Mouse (Mus musculus) kidney, embryonic 15.5 days (tissue): ENCODE data around the gene Cuedc2. TPM values are rescaled to one million over a fixed set of nuclear protein-coding genes. Genes with fewer than 3 reads are reported as not detected.

ENCODE experiments used
- ATAC-seq: fragments of 200-750 bp; cut with Nextera tagmentation; replicated peaks from 2 replicates; pipeline ENCODE4 v1.8.0; 2017; ENCODE audit warnings: moderate TSS enrichment; ENCODE audit not compliant: low FRiP score
- H3K27ac ChIP-seq: fragments of 300-500 bp; sonication (generic); 2 replicates; pipeline ENCODE4 v1.5.1; 2015; ENCODE audit warnings: mild to moderate bottlenecking, inconsistent platforms
- H3K27me3 ChIP-seq: fragments of 300-500 bp; sonication (generic); 2 replicates; pipeline ENCODE4 v1.6.1; 2015; ENCODE audit warnings: inconsistent platforms
- H3K36me3 ChIP-seq: fragments of 300-500 bp; sonication (generic); 2 replicates; pipeline ENCODE4 v1.6.1; 2015; ENCODE audit warnings: inconsistent platforms
- H3K4me1 ChIP-seq: fragments of 300-500 bp; sonication (generic); 2 replicates; pipeline ENCODE4 v1.6.1; 2015; ENCODE audit warnings: inconsistent platforms
- H3K4me2 ChIP-seq: fragments of 300-500 bp; sonication (generic); 2 replicates; pipeline ENCODE4 v1.6.1; 2015; ENCODE audit warnings: moderate library complexity, mild to moderate bottlenecking, inconsistent platforms
- H3K4me3 ChIP-seq: fragments of 300-500 bp; sonication (generic); replicated peaks from 2 replicates; pipeline ENCODE4 v1.5.1; 2015; ENCODE audit warnings: mild to moderate bottlenecking, inconsistent platforms
- H3K9ac ChIP-seq: fragments of 300-500 bp; sonication (generic); 2 replicates; pipeline ENCODE4 v1.6.1; 2015; ENCODE audit warnings: mild to moderate bottlenecking, inconsistent platforms
- H3K9me3 ChIP-seq: fragments of 300-500 bp; sonication (generic); replicated peaks from 2 replicates; pipeline ENCODE4 v1.6.1; 2016; ENCODE audit warnings: inconsistent platforms
- WGBS: fragments of 180-500 bp; shearing (Covaris S2); methylation state at CpG from one replicate; pipeline ENCODE4 v1.1.7; 2015; ENCODE audit warnings: mixed read lengths; 5-methylcytosine and 5-hydroxymethylcytosine counted together
- polyA plus RNA-seq: library from polyadenylated mRNA; unstranded; fragments of >200 nt; fragmentation: Nextera tagmentation; extraction: Ambion mirVana; gene quantifications from 2 replicates; pipeline ENCODE4 v1.2.1, GENCODE M21; 2015

Gene Cuedc2
- polyA plus RNA-seq, 1 experiment from 2014 or later, result 177 TPM

DNA sequence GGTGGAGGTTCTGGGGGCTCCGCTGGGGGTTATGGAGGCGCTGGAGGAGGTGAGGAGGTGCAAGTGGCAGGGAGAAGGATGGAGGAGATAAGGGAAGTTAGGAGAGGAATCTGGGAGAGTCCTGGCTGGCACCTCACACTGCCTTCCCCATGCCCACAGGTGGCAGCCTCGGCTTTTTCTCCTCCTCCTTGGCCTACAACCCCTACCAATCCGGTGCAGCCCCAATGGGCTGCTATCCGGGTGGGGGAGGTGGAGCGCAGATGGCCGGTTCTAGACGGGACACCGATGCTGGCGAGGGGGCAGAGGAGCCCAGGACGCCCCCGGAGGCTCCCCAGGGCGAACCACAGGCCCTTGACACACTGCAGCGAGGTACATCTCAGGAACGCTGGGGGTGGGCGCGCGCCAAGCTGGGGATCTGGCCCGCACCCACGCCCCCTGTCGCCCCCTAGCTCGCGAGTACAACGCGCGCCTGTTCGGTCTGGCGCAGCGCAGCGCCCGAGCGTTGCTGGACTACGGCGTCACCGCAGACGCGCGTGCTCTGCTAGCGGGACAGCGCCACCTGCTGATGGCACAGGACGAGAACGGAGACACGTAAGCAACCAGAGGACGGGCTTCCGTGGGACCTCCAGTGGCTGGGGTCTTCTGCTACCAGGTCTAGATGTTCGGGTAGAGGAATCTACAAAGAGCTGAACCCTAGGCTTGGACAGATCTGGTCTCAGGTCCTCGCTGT is 29.6 kb downstream of the Cuedc2 start:
- Histone ChIP-seq H3K4me1 (peaks cover 24% of the 10 kb centered on the region), H3K27ac (no peak overlapping the region), H3K4me3 (peak overlapping the region; percentile 41), H3K4me2 (peak overlapping the region; percentile 81), H3K9ac (peak overlapping the region; percentile 37), H3K36me3 (peaks cover 32% of the 10 kb centered on the region), H3K27me3 (peaks cover 49% of the 10 kb centered on the region), H3K9me3 (no peaks in the 10 kb centered on the region)
- 2% methylated on average over 47 of the region's 47 CpGs for WGBS
- 0 out of 2 replicates have a peak, but pooled peaks have one; percentile 2 for ATAC-seq

DNA sequence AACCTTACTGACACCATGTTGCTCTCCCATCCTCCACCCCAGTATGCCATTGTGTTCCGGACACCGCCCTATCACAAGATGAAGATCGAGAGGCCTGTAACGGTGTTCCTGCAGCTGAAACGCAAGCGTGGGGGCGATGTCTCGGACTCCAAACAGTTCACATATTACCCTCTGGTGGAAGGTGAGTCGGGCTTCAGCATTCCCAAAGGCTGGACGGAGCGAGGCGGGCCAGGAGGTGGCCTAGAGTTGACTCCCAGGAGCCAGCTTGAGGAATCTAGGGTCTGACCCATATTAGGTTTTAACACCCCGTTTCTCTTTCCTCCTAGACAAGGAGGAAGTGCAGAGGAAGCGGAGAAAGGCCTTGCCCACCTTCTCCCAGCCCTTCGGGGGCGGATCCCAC is 30.2 kb downstream of the Cuedc2 start:
- Histone ChIP-seq H3K4me1 (peaks cover 28% of the 10 kb centered on the region), H3K27me3 (peaks cover 44% of the 10 kb centered on the region), H3K4me3 (peak overlapping the region; percentile 41; the same call in 1 of the 2 replicates), H3K36me3 (peaks cover 32% of the 10 kb centered on the region), H3K9me3 (no peaks in the 10 kb centered on the region), H3K27ac (no peak overlapping the region), H3K9ac (peak overlapping the region; percentile 37; the same call in 1 of the 2 replicates), H3K4me2 (peak overlapping the region; percentile 81)
- no peak for ATAC-seq
- WGBS, result 70% methylated on average over 16 of the region's 16 CpGs

DNA sequence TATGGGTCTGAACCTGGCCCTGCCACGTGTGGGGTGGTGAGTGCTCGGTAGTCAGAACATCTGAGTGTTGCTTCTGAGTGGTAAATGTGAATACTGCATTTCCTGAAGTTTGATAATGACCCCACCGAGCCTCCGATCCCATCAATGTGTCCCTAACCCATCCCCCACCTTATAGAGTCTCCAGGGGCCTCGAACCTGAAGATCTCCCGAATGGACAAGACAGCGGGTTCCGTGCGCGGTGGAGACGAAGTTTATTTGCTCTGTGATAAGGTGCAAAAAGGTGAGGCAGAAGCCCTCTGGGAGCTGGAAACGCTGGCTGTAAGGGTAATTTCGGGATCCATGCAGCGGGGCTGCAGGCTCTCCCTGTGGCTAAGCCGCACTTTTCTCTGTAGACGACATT is 30.7 kb downstream of the Cuedc2 start:
- 82% methylated on average over 16 of the region's 16 CpGs for WGBS
- ATAC-seq, result no peak

DNA sequence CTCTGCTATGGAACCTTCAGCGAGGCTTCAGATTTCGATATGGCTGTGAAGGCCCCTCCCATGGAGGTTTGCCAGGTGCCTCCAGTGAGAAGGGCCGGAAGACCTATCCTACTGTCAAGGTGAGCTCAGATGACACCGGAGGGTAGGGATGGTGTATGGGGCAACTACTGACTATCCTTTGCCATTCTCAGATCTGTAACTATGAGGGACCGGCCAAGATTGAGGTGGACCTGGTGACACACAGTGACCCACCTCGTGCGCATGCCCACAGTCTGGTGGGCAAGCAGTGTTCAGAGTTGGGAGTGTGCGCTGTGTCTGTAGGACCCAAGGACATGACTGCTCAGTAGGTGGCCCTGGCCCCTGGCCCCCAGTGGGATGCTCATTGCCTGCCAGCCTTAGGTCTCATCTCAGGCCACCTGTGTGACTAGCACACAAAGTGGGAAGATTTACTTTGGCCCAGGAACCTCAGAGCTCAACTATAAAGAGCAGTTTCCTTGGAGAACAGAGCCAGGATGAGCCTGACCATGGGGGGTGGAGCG is 31.7 kb downstream of the Cuedc2 start:
- H3K4me2 ChIP-seq, result no peak overlapping the region
- no peak overlapping the region for H3K27ac ChIP-seq
- H3K9me3 ChIP-seq, result no peaks in the 10 kb centered on the region
- peaks cover 29% of the 10 kb centered on the region for H3K36me3 ChIP-seq
- H3K27me3 ChIP-seq, result peaks cover 32% of the 10 kb centered on the region
- peaks cover 28% of the 10 kb centered on the region for H3K4me1 ChIP-seq
- 85% methylated on average over 9 of the region's 9 CpGs for WGBS
- no peak overlapping the region for H3K4me3 ChIP-seq
- H3K9ac ChIP-seq, result no peak overlapping the region
- no peak for ATAC-seq

More for the DNA sequence above, 30.7 kb downstream of the Cuedc2 start:
- Histone ChIP-seq H3K36me3 (peaks cover 32% of the 10 kb centered on the region), H3K27ac (no peak overlapping the region), H3K9me3 (no peaks in the 10 kb centered on the region), H3K27me3 (peaks cover 39% of the 10 kb centered on the region), H3K4me3 (no peak overlapping the region), H3K9ac (no peak overlapping the region), H3K4me1 (peaks cover 28% of the 10 kb centered on the region), H3K4me2 (no peak overlapping the region)

DNA sequence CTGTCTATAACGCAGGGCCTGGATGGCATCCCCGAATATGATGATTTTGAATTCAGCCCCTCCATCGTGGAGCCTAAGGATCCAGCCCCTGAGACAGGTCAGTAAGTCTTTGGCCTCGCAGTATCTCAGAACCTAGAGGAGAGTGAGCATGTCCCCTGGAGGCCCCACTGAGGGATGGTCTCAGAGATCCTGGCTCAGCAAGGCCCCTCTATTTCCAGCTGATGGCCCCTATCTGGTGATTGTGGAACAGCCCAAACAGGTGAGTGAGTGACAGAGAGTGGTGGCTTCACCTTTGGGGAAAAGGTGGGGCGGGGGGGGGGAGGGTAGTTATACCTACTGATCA is 32.3 kb downstream of the Cuedc2 start:
- 44% methylated on average over 4 of the region's 5 CpGs for WGBS
- peak overlapping the region; percentile 66 for H3K9ac ChIP-seq
- no peak for ATAC-seq
- peaks cover 23% of the 10 kb centered on the region for H3K36me3 ChIP-seq
- no peaks in the 10 kb centered on the region for H3K9me3 ChIP-seq
- H3K27ac ChIP-seq, result peak overlapping the region; percentile 90; the same call in 1 of the 2 replicates
- peaks cover 28% of the 10 kb centered on the region for H3K4me1 ChIP-seq
- H3K4me3 ChIP-seq, result peak overlapping the region; percentile 76
- peaks cover 27% of the 10 kb centered on the region for H3K27me3 ChIP-seq
- peak overlapping the region; percentile 95 for H3K4me2 ChIP-seq

DNA sequence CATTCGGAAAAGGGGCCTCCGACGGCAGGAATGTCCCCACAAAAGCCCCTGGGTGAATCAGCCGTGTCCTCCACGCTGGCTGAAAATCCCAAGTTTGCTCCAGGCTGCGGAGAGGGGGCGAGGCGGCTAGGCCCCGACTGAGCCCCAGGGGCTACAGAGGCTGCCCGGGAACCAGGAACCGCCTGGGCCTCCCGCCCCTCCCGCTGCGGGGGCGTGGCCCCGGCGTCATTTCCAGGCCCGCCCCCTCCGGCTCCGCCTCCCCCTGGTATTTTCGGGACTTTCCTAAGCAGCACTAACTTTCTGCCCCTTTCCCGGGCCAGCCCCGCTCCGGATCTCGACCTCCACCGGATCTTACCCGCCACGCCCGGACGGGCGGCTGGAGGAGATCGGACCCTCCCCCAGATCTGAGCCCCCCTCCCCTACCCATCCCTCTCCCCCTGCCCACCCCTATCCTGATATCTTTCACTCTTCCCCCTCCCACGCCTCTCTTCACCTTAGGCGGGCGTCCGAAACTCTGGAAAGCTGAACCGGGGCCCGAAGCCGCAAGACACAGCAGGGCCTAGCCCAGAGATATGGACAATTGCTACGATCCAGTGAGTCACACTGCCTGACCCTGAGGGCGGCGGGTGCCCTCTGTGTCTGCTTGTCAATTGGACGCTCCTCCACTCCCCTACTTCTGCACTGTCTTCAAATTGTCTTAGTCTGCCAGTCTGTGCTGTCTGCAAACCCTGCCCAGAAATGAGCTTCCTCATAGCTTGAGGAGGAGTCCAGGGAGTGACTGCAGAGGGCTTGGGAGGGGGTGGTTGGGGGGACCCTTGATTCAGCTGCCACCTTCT is 32.9 kb downstream of the Cuedc2 start:
- WGBS, result under 1% methylated on average over 43 of the region's 43 CpGs
- Histone ChIP-seq H3K4me1 (peaks cover 28% of the 10 kb centered on the region), H3K4me2 (peak overlapping the region; percentile 95), H3K4me3 (peak overlapping the region; percentile 76), H3K36me3 (peaks cover 17% of the 10 kb centered on the region), H3K9me3 (no peaks in the 10 kb centered on the region), H3K27me3 (peaks cover 27% of the 10 kb centered on the region), H3K9ac (peak overlapping the region; percentile 66), H3K27ac (peak overlapping the region; percentile 90)
- ATAC-seq, result peak; percentile 77

DNA sequence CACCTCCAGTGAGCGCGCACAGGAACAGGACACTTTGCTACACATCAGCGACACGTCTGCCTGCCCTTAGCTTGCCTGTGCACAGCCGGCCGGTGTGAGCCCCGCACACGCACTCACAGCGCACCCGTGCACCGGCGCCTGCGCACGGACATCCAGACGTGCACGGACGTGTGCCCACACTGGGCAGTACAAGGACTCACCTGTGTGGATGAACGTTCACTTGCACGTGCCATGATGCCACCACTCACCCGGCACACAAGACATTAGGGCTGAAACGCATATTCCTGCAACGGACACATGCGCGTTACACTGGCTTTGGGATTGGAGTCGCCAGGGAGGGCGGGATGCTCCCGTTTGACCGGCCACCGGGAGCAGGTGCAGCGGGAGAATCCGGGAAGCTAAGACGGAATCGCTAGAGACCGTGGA is 33.6 kb downstream of the Cuedc2 start:
- Histone ChIP-seq H3K36me3 (peaks cover 10% of the 10 kb centered on the region), H3K9me3 (no peaks in the 10 kb centered on the region), H3K9ac (peak overlapping the region; percentile 66), H3K27me3 (peaks cover 32% of the 10 kb centered on the region), H3K4me1 (peaks cover 28% of the 10 kb centered on the region), H3K27ac (peak overlapping the region; percentile 90), H3K4me3 (peak overlapping the region; percentile 76), H3K4me2 (peak overlapping the region; percentile 95)
- WGBS, result under 1% methylated on average over 34 of the region's 34 CpGs
- peak; percentile 44 for ATAC-seq

DNA sequence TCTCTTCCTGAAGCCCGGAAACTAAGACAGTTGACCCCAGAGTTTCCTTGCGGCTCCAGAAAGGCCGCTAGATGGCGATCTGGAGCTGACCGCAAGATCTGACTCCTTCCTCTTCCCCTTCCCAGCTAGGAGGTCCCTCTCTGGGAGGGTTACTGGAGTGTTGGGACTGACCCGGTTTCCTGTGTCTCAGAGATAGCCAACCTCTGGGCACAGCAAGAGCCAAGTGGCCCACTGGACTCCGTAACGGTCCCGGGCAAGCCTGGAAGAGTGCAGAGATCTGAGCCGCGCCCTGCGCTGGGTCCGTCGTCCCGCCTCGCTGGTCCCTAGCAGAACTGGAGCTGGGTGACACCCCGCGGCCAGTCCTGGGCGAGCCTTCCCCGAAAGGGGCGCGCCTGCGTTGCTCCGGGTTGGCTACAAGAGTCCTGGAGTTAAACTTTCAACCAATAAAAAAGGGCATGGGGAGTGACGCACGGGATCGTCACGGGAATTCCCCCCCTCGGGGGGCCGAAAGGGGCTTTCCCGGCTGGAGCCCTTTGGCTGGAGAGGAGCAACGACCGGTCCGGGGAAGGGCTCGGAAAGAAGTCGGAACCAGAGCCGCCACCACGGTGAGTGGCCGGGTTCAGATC is 34.2 kb downstream of the Cuedc2 start, which contains the start of gene Nfkb2:
Nfkb2 (plus strand) TSS at position 105 of the 626 bp plus-strand sequence.
- H3K27me3 ChIP-seq, result peaks cover 27% of the 10 kb centered on the region
- H3K9me3 ChIP-seq, result no peaks in the 10 kb centered on the region
- H3K27ac ChIP-seq, result peak within 1 kb of the TSS; percentile 90
- H3K36me3 ChIP-seq, result 0 out of 2 replicates have a peak, but pooled peaks cover 5% of the 10 kb centered on the region
- peaks cover 28% of the 10 kb centered on the region for H3K4me1 ChIP-seq
- ATAC-seq, result peak; percentile 92
- WGBS, result under 1% methylated on average over 39 of the region's 39 CpGs
- H3K4me2 ChIP-seq, result peak within 1 kb of the TSS; percentile 95
- peak within 1 kb of the TSS; percentile 66 for H3K9ac ChIP-seq
- H3K4me3 ChIP-seq, result peak within 1 kb of the TSS; percentile 76

DNA sequence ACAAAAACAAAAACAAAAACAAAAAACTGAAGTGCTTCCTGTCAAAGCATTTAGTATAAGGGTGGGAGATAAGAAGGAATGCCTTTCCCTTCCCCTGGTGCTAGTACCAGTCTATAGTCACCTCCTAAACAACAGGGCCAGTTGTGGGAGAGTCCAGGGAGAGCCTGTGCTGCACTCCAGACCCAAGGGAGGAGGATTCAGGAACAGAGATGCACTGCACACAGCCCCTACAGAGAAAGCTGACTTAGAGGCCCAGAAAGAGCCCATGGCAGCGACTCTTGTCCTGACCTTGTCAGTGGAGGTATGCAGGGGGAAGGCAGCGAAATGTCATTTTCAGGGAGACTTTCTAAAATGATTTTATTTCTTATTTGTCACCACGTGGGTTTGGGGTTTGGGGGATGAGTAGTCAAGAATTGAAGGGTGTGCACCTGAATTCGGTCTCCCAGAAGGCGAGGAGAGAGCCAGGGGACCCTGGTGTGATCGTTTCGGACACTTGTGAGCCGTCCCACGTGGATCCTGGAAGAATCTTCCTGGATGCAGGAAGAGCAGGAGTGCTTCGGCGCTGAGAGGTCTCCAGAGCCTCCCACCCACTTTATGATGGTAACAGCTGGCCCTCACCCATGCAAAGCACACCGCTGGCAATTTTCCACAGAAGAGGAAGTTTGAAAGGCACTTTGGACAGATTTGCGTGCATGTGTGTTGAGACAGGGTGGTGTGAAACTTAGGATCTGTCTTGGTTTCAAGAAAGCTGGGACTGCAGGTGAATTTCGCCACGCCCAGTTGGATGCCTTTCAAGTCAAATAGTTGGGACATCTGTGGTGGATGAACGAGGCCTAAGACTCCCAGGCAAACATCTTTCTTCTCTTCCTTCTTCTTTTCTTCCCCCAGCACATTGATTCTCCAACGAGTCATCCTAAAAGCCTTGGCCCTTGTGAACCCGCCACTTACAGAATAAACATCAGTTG is 35.0 kb downstream of the Cuedc2 start:
- Histone ChIP-seq H3K4me3 (peak overlapping the region; percentile 76), H3K4me2 (peak overlapping the region; percentile 95), H3K9ac (peak overlapping the region; percentile 36; the same call in 1 of the 2 replicates), H3K9me3 (no peaks in the 10 kb centered on the region), H3K4me1 (peaks cover 23% of the 10 kb centered on the region), H3K27me3 (peaks cover 24% of the 10 kb centered on the region), H3K36me3 (0 out of 2 replicates have a peak, but pooled peaks cover 5% of the 10 kb centered on the region), H3K27ac (peak overlapping the region; percentile 90; the same call in 1 of the 2 replicates)
- 52% methylated on average over 18 of the region's 18 CpGs for WGBS
- no peak for ATAC-seq

DNA sequence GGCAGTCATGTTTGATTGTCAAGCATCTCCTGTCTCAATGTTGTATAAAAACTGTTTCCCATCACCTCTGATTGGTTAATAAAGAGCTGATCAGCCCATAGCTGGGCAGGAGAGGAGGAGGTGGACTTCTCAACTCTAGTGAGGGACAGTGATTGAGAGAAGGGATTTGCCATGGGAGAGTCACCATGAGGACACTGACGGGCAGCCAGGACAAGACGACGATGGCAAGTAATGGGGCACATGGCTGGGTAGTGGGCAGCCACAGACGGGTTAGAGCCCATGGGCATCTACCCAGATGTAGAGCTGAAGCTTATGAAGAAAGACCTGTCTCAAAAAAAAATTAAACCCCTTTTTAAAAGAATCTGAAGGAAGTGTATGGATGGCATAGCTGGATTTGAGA is 36.0 kb downstream of the Cuedc2 start:
- H3K27ac ChIP-seq, result no peak overlapping the region
- ATAC-seq, result no peak
- peaks cover 14% of the 10 kb centered on the region for H3K27me3 ChIP-seq
- H3K4me3 ChIP-seq, result no peak overlapping the region
- 88% methylated on average over 4 of the region's 4 CpGs for WGBS
- no peak overlapping the region for H3K9ac ChIP-seq
- no peaks in the 10 kb centered on the region for H3K9me3 ChIP-seq
- 0 out of 2 replicates have a peak, but pooled peaks cover under 1% of the 10 kb centered on the region for H3K36me3 ChIP-seq
- no peak overlapping the region for H3K4me2 ChIP-seq
- peaks cover 18% of the 10 kb centered on the region for H3K4me1 ChIP-seq
